9 mouse cellular contexts compared by ENCODE assay signal in the genomic region with DNA sequence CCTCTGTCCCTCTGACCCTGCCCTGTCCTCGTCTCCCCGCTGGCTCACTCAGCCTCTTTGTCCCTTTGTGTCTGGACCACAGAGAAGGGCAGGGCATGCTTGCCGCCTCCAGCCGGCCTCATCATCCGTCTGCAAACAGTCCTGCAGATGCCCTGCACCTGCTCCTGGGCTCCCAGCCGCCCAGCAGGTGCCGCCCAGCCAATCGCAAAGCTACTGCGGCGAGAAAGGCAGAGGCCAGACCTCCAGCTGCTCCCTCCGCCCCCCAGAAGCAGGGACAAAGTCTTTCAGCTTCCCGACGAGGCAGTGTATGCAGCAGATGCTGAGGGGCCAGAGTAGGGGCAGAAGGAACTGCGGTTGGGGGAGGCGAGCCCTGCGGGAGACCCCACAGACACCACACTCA. TPM values are rescaled to one million over a fixed set of nuclear protein-coding genes. Genes with fewer than 3 reads are reported as not detected.
DNase-seq lines count a peak whose midpoint lies in the region; ATAC-seq and TF ChIP-seq lines count a peak whose summit lies in the region.
"Had no signal": no experiment of that assay in that cellular context is flagged by ENCODE, and none has a peak within 500 bp of the region (broad histone marks: within the 10 kb centered on the region; RNA-seq: fewer than 3 reads in every experiment).

No protein-coding gene starts in this region.

- no peak for TF ChIP-seq POLR2A in thymus, adult 2 months (IDR thresholded peaks at IDR 0.05; ENCODE audit: control insufficient read depth, extremely low read depth, insufficient read depth, low read length, poor library complexity)

- peaks cover 10% of the 10 kb centered on the region for H3K4me1 ChIP-seq in heart, embryonic 12.5 days (replicated peaks)
- peaks cover 19% of the 10 kb centered on the region for H3K4me1 ChIP-seq in forebrain, embryonic 14.5 days (ENCODE audit: control insufficient read depth, insufficient read depth, low read length)
- H3K4me1 ChIP-seq in thymus, adult 2 months (replicated peaks; ENCODE audit: control insufficient read depth, insufficient read depth, low read length) = peaks cover 16% of the 10 kb centered on the region

- H3K9me3 ChIP-seq in heart, embryonic 12.5 days (replicated peaks) = peaks cover 4% of the 10 kb centered on the region; the same call in 1 of the 2 replicates
- H3K9me3 ChIP-seq in forebrain, embryonic 14.5 days (replicated peaks; ENCODE audit: control insufficient read depth, low read length) = no peaks in the 10 kb centered on the region

- ATAC-seq in heart, embryonic 12.5 days (ENCODE audit: insufficient number of reproducible peaks, low FRiP score) = no peak
- peak; percentile 76 for ATAC-seq in forebrain, embryonic 14.5 days
- no peak for ATAC-seq in cerebellum, adult (ENCODE audit: insufficient number of reproducible peaks, low FRiP score, low TSS enrichment)

- H3K27me3 ChIP-seq in heart, embryonic 12.5 days (replicated peaks) = peaks cover 52% of the 10 kb centered on the region
- no peaks in the 10 kb centered on the region for H3K27me3 ChIP-seq in forebrain, embryonic 14.5 days (replicated peaks; ENCODE audit: control insufficient read depth, insufficient read depth, low read length)
- no peaks in the 10 kb centered on the region for H3K27me3 ChIP-seq in thymus, adult 2 months (ENCODE audit: control insufficient read depth, insufficient read depth, low read length)

- no peaks in the 10 kb centered on the region for H3K36me3 ChIP-seq in heart, embryonic 12.5 days
- no peaks in the 10 kb centered on the region for H3K36me3 ChIP-seq in forebrain, embryonic 14.5 days (ENCODE audit: control insufficient read depth, insufficient read depth, low read length)
- no peaks in the 10 kb centered on the region for H3K36me3 ChIP-seq in thymus, adult 2 months (ENCODE audit: control insufficient read depth, insufficient read depth, low read length)

- intact Hi-C loops in heart, postnatal 36 days (cut with DNase I) = no loop called here

- 0 out of 2 replicates have a peak overlapping the region, but pooled peaks have one; percentile 10 for H3K9ac ChIP-seq in heart, embryonic 12.5 days
- peak overlapping the region; percentile 63 for H3K9ac ChIP-seq in forebrain, embryonic 14.5 days (ENCODE audit: low read length)

- no peak overlapping the region for H3K27ac ChIP-seq in heart, embryonic 12.5 days (ENCODE audit: poor library complexity, severe bottlenecking)
- peak overlapping the region; percentile 87 for H3K27ac ChIP-seq in forebrain, embryonic 14.5 days (ENCODE audit: low read depth, low read length)
- no peak overlapping the region for H3K27ac ChIP-seq in thymus, adult 2 months (ENCODE audit: control insufficient read depth, insufficient read depth, low read length)

- DNase-seq in heart, postnatal 36 days = no peak
- peak; percentile 82 for DNase-seq in forebrain, embryonic 14.5 days (ENCODE audit: low spot score)
- DNase-seq in mesoderm, embryonic 11.5 days (ENCODE audit: low read depth, low spot score) = peak; percentile 87
- peak; percentile 43 for DNase-seq in thymus, adult 2 months
- no peak for DNase-seq in left cerebral cortex, adult 18-20 months (ENCODE audit: low spot score in 2 of 2)
- no peak for DNase-seq in kidney, adult 9 months
- DNase-seq: adrenal gland, postnatal 10 days had no signal

- no peak for TF ChIP-seq CTCF in thymus, adult 2 months (IDR thresholded peaks at IDR 0.05; ENCODE audit: borderline replicate concordance, control insufficient read depth, extremely low read depth, insufficient read depth, low read length, poor library complexity)

- 2% methylated on average over 16 of the region's 16 CpGs for WGBS in heart, embryonic 12.5 days
- WGBS in forebrain, embryonic 14.5 days = under 1% methylated on average over 16 of the region's 16 CpGs
- WGBS in thymus, adult 2 months = 12% methylated on average over 16 of the region's 16 CpGs

- 0 out of 2 replicates have a peak overlapping the region, but pooled peaks have one; percentile 14 for H3K4me3 ChIP-seq in heart, embryonic 12.5 days
- no peak overlapping the region for H3K4me3 ChIP-seq in forebrain, embryonic 14.5 days (ENCODE audit: low read depth, low read length)
- no peak overlapping the region for H3K4me3 ChIP-seq in thymus, adult 2 months (ENCODE audit: control insufficient read depth, insufficient read depth, low read length)

- H3K4me2 ChIP-seq in heart, embryonic 12.5 days = no peak overlapping the region
- H3K4me2 ChIP-seq in forebrain, embryonic 14.5 days (ENCODE audit: low read length) = peak overlapping the region; percentile 21

RNA-seq across cellular contexts. Expression of gene Cryba4, which starts 14.9 kb away (rescaled TPM):
- 0.57 and 0.64 TPM in 2 replicates for polyA plus RNA-seq in heart, embryonic 12.5 days (2016; fragmentation: Nextera tagmentation; extraction: Ambion mirVana)
- 1 to 10 TPM; 6.0 to 9.8 TPM for total RNA-seq in heart, postnatal 36 days (2021)
- 1.4 and 2.2 TPM in 2 replicates for polyA plus RNA-seq in forebrain, embryonic 14.5 days (2014; fragmentation: Nextera tagmentation; extraction: Ambion mirVana)
- 0.41 and 3.1 TPM in 2 replicates for polyA plus RNA-seq in thymus, adult 2 months (2012; rRNA removed)
- total RNA-seq in left cerebral cortex, adult 18-20 months (2021) = 1 to 10 TPM in 1 of 2 experiments, not detected in 1; 1.0 TPM

RNA-seq across cellular contexts. Expression of gene Crybb1, which starts 18.2 kb away (rescaled TPM):
- polyA plus RNA-seq in heart, embryonic 12.5 days (2016; fragmentation: Nextera tagmentation; extraction: Ambion mirVana) = 0.46 and 0.67 TPM in 2 replicates
- total RNA-seq in heart, postnatal 36 days (2021) = 1 to 10 TPM in 1 of 2 experiments, under 1 TPM in 1; 0.80 to 3.4 TPM
- polyA plus RNA-seq in forebrain, embryonic 14.5 days (2014; fragmentation: Nextera tagmentation; extraction: Ambion mirVana) = 2.5 and 4.6 TPM in 2 replicates
- polyA plus RNA-seq in thymus, adult 2 months (2012; rRNA removed) = 0.15 and 0.40 TPM in 2 replicates
- 1 to 10 TPM; 5.9 to 8.5 TPM for total RNA-seq in left cerebral cortex, adult 18-20 months (2021)

RNA-seq across cellular contexts. Expression of gene Tpst2, which starts 39.1 kb away (rescaled TPM):
- 34.4 and 36.4 TPM in 2 replicates for polyA plus RNA-seq in heart, embryonic 12.5 days (2016; fragmentation: Nextera tagmentation; extraction: Ambion mirVana)
- 10 to 100 TPM; 39.1 to 42.0 TPM for total RNA-seq in heart, postnatal 36 days (2021)
- polyA plus RNA-seq in forebrain, embryonic 14.5 days (2014; fragmentation: Nextera tagmentation; extraction: Ambion mirVana) = 29.5 and 30.6 TPM in 2 replicates
- polyA plus RNA-seq in thymus, adult 2 months (2012; rRNA removed) = 62.7 and 63.5 TPM in 2 replicates
- total RNA-seq in left cerebral cortex, adult 18-20 months (2021) = 10 to 100 TPM; 29.6 to 39.3 TPM

Comparison
In these comparisons a context has a peak if more than half of its experiments do, and no peak if none do; other contexts are left out.
1. DNase-seq: peak in forebrain, embryonic 14.5 days (single experiment), mesoderm, embryonic 11.5 days (single experiment) and thymus, adult 2 months (single experiment); none in heart, postnatal 36 days (0 of 2), left cerebral cortex, adult 18-20 months (0 of 2) and kidney, adult 9 months (single experiment).